In the genomic region with DNA sequence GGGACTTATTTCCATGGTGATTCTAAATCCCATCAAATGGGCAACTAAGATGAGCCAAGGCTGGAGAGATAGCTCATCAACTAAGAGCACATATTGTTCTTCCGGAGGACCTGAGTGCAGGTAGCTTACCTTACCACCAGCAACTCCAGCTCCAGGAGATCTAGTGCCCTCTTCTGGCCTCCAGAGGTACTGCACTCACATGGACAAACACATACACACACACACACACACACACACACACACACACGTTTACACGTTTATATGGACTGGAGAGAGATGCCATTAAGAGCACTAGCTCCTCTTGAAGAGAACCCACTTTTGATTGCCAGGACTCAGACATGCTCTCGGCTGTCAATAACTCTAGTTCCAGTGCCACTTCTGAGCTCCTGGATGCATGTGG, we compare ENCODE assay signal across 14 mouse cellular contexts. TPM values are rescaled to one million over a fixed set of nuclear protein-coding genes. Genes with fewer than 3 reads are reported as not detected.
DNase-seq lines count a peak whose midpoint lies in the region; TF ChIP-seq lines count a peak whose summit lies in the region.
"Had no signal": no experiment of that assay in that cellular context is flagged by ENCODE, and none has a peak within 500 bp of the region (broad histone marks: within the 10 kb centered on the region; RNA-seq: fewer than 3 reads in every experiment).

No protein-coding gene starts in this region.

- no peak overlapping the region for H3K4me3 ChIP-seq in cerebellum, adult 2 months (replicated peaks; ENCODE audit: insufficient read depth, low read depth, low read length)
- no peak overlapping the region for H3K4me3 ChIP-seq in left cerebral cortex, adult 2 months
- no peak overlapping the region for H3K4me3 ChIP-seq in bone marrow macrophage, adult 2 months (ENCODE audit: insufficient read depth, low read length)
- H3K4me3 ChIP-seq: hindbrain, embryonic 15.5 days; midbrain, embryonic 12.5 days had no signal

- DNase-seq in cerebellum, adult 2 months, result no peak
- DNase-seq in cerebellum, postnatal 25 days, result no peak
- no peak for DNase-seq in left cerebral cortex, adult 2 months (ENCODE audit: extremely low spot score in 1 of 2, low spot score in 2 of 2)
- DNase-seq in left cerebral cortex, adult 9 months (ENCODE audit: low spot score in 2 of 2), result no peak
- DNase-seq in A20 (ENCODE audit: low read depth, low spot score), result peak; percentile 12
- DNase-seq in frontal cortex, postnatal 10 days (ENCODE audit: low spot score in 2 of 2), result no peak
- DNase-seq in cerebellum, adult 18-20 months, result no peak
- DNase-seq: cerebellum, postnatal 14 days; layer of hippocampus, adult 9-11 months; left cerebral cortex, postnatal 4 days; thymus, postnatal 25 days had no signal

- 0 out of 2 replicates have a peak, but pooled peaks have one; percentile 26 for TF ChIP-seq CTCF in cerebellum, adult 2 months (IDR thresholded peaks at IDR 0.05; ENCODE audit: borderline replicate concordance, insufficient read depth, low read depth, low read length)
- TF ChIP-seq CTCF in left cerebral cortex, adult 2 months (IDR thresholded peaks at IDR 0.05), result peak; percentile 5
- peak; percentile 95 for TF ChIP-seq CTCF in bone marrow macrophage, adult 2 months (IDR thresholded peaks at IDR 0.05; ENCODE audit: low read depth, low read length)

- no peak overlapping the region for H3K27ac ChIP-seq in cerebellum, adult 2 months (ENCODE audit: insufficient read depth, low read length)
- no peak overlapping the region for H3K27ac ChIP-seq in left cerebral cortex, adult 2 months
- H3K27ac ChIP-seq in bone marrow macrophage, adult 2 months (ENCODE audit: insufficient read depth, low read depth, low read length), result peak overlapping the region; percentile 69
- H3K27ac ChIP-seq: hindbrain, embryonic 15.5 days; midbrain, embryonic 12.5 days had no signal

- 82% methylated on average over 4 of the region's 4 CpGs for WGBS in cerebellum, adult 2 months

- no peaks in the 10 kb centered on the region for H3K27me3 ChIP-seq in cerebellum, adult 2 months (ENCODE audit: control insufficient read depth, insufficient read depth, low read length)
- H3K27me3 ChIP-seq: hindbrain, embryonic 15.5 days; midbrain, embryonic 12.5 days had no signal

- intact Hi-C loops in left cerebral cortex, adult 2 months (cut with DNase I), result no loop called here

- no peak for TF ChIP-seq POLR2A in cerebellum, adult 2 months (IDR thresholded peaks at IDR 0.05; ENCODE audit: borderline replicate concordance, insufficient read depth, low read length)
- no peak for TF ChIP-seq POLR2A in bone marrow macrophage, adult 2 months (IDR thresholded peaks at IDR 0.05; ENCODE audit: borderline replicate concordance, low read depth, low read length)

- no peaks in the 10 kb centered on the region; the same call in 1 of the 2 replicates for H3K4me1 ChIP-seq in cerebellum, adult 2 months (ENCODE audit: control insufficient read depth, insufficient read depth, low read length)
- H3K4me1 ChIP-seq in bone marrow macrophage, adult 2 months (ENCODE audit: control insufficient read depth, insufficient read depth, low read length), result peaks cover 58% of the 10 kb centered on the region
- H3K4me1 ChIP-seq: midbrain, embryonic 12.5 days had no signal

RNA-seq across cellular contexts. Expression of a gene that starts 16.4 kb away (rescaled TPM):
- polyA plus RNA-seq in cerebellum, adult 2 months (2012; rRNA removed), result 15.4 and 16.0 TPM in 2 replicates
- 10 to 100 TPM; 32.7 to 41.7 TPM for total RNA-seq in left cerebral cortex, adult 2 months (2021)
- 47.3 and 52.2 TPM in 2 replicates for polyA plus RNA-seq in bone marrow macrophage, adult 2 months (2012; ENCODE audit: insufficient read depth, insufficient read length, missing spikeins)

Comparison
In these comparisons a context has a peak if more than half of its experiments do, and no peak if none do; other contexts are left out.
1. CTCF ChIP-seq: peak in every context shown above with its lines; median percentile 95 in bone marrow macrophage, adult 2 months; 26 in cerebellum, adult 2 months; 5 in left cerebral cortex, adult 2 months.